Mouse (Mus musculus): ENCODE results near the gene Adi1. TPM values are rescaled to one million over a fixed set of nuclear protein-coding genes. Genes with fewer than 3 reads are reported as not detected.

The Adi1 gene
- total RNA-seq, 1 experiment from 2014 or later, result 60.3 TPM

- DNase-seq, result peak; percentile 55
Observed at GRCm38 (mm10) chr12:28694231-28694630, 19.2 kb downstream of the Adi1 start.

DNA sequence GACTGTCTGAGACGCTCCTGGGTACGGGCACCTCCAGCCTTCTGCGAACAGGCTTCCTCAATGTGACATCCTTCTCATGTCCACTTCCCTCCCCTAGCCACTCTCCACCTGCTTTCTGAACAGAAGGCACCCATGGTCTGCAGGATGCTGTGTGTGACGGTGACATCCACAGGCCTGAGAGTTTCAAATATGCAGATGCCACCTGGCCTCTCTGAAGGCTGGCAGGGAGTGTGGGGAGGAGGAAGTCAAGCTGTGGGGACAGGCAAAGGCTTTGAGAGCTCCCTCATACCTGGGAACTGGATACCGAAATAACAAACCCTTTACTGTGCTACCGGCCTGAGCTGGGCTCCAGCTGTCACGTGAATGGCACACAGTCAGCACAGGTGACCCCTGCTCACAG lies 19.7 kb downstream of the Adi1 start:
- no peak for DNase-seq

GRCm38 (mm10) chr12:28697821-28698595 lies 23.0 kb downstream of the Adi1 start:
- DNase-seq, result no peak

GRCm38 (mm10) chr12:28699086-28699485 lies 24.1 kb downstream of the Adi1 start:
- peak; percentile 51 for DNase-seq

DNA sequence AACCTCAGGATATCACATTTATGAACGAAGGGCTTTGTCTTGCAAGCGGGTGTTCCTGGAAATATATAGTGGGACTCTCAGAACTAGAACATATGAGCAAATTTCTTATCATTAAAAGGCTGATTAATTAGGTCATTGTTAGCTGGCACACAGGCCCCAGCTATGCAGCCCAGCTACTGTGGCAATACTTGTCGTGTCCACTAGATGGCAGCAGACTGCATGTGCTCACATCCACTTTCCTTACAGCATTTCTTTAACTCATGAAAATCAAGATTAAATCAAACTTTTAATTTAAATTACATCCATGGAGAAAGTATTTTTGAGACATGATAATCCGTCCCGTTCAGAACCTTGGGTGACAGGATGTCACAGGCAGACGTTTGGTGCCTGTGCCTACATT lies 24.6 kb downstream of the Adi1 start:
- peak; percentile 76 for DNase-seq

DNA sequence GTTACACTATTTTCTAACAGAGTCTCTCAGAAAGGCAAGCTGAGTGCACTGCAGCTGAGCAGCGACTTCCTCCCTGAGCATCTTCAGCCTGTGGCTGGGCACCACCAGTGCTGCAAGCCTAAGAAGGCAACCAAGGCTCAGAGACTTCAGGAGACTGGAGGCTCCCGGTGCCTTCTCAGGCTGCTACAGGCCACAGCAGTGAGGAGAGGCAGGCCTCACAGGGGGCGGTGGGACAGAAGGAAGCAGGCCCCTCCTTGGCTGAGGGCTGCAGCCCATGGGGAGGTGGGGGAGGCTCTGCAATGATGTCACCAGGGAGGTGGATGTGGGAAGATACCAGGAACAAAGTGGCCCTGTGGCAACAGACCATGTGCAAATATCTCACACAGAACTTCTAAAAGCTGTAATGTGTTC lies 25.1 kb downstream of the Adi1 start:
- DNase-seq, result no peak

GRCm38 (mm10) chr12:28700561-28701025 lies 25.6 kb downstream of the Adi1 start:
- DNase-seq, result peak; percentile 87

- DNase-seq, result no peak
Observed at GRCm38 (mm10) chr12:28701302-28701701, 26.3 kb downstream of the Adi1 start.

GRCm38 (mm10) chr12:28704381-28704780 lies 29.4 kb downstream of the Adi1 start:
- peak; percentile 64 for DNase-seq

DNA sequence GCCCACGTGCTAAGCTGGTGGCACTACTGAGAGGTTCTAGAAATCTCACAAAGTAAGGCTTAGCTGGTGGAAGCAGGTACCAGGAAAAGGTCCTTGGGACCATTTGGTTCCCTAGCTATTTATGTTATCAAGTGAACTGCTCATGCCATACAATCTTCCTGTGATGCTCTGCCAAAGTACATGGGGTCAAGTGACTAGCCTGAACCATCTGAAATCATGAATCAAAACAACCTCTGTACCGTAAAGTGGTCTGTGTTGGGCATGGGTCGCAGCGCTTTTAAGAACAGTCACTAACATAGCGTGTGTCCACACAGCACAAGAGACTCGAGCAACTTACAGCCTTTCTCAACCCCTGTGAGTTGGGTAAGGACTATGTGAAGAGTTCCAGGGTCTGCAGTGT lies 30.2 kb downstream of the Adi1 start:
- no peak for DNase-seq

- DNase-seq, result no peak
Observed at GRCm38 (mm10) chr12:28708154-28708553, 33.1 kb downstream of the Adi1 start.

- no peak for DNase-seq
Observed at GRCm38 (mm10) chr12:28710566-28711185, 35.6 kb downstream of the Adi1 start.

GRCm38 (mm10) chr12:28714822-28715632 lies 40.0 kb downstream of the Adi1 start:
- no peak for DNase-seq

GRCm38 (mm10) chr12:28717066-28717465 lies 42.0 kb downstream of the Adi1 start:
- DNase-seq, result no peak

- no peak for DNase-seq
Observed at GRCm38 (mm10) chr12:28718106-28718505, 43.1 kb downstream of the Adi1 start.

GRCm38 (mm10) chr12:28724366-28724765 lies 49.3 kb downstream of the Adi1 start:
- DNase-seq, result no peak

- DNase-seq, result no peak
Observed at GRCm38 (mm10) chr12:28726204-28726603, 51.2 kb downstream of the Adi1 start.

DNA sequence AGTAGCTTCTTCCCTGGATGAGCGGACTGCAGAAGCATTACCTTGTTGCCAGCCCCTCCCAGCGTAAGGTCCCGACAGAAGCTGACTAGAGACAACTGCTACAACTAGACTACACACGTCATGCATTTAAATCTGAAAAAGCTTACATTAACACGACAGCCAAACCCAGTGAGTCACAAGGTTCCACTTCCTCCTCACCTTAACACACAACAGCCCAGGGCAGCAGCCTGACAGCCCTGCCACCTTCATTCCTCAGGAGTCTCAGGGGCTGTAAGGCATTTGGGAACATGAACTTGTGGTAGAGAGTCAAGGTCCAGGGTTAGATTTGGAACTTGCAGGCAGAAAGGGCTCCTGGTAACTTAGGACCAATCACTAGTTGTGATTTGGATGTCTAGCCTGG lies 52.0 kb downstream of the Adi1 start:
- no peak for DNase-seq
